ENCODE assay signal across 8 mouse cellular contexts in genomic region chr11:49712555-49713335, GRCm38 (mm10). TPM values are rescaled to one million over a fixed set of nuclear protein-coding genes. Genes with fewer than 3 reads are reported as not detected.
DNase-seq lines count a peak whose midpoint lies in the region; ATAC-seq lines count a peak whose summit lies in the region.

TSS of gene Cnot6 (minus strand) at chr11:49712723.

- no peaks in the 10 kb centered on the region for H3K27me3 ChIP-seq in hindbrain, embryonic 14.5 days (ENCODE audit: control insufficient read depth, insufficient read depth, low read length)

- H3K4me1 ChIP-seq in hindbrain, embryonic 14.5 days (replicated peaks; ENCODE audit: control insufficient read depth, insufficient read depth, low read length), result peaks cover 31% of the 10 kb centered on the region

- no peaks in the 10 kb centered on the region for H3K9me3 ChIP-seq in hindbrain, embryonic 14.5 days (ENCODE audit: control insufficient read depth, low read length)

- H3K4me2 ChIP-seq in hindbrain, embryonic 14.5 days (replicated peaks), result peak within 1 kb of the TSS; percentile 78

- H3K4me3 ChIP-seq in hindbrain, embryonic 14.5 days (replicated peaks; ENCODE audit: low read length), result peak within 1 kb of the TSS; percentile 100

- peak; percentile 98 for ATAC-seq in hindbrain, embryonic 14.5 days (ENCODE audit: low FRiP score)

- 3% methylated on average over 65 of the region's 65 CpGs for WGBS in hindbrain, embryonic 14.5 days

- H3K36me3 ChIP-seq in hindbrain, embryonic 14.5 days (replicated peaks; ENCODE audit: control insufficient read depth, insufficient read depth), result no peaks in the 10 kb centered on the region; the same call in 1 of the 2 replicates

- peak within 1 kb of the TSS; percentile 99 for H3K9ac ChIP-seq in hindbrain, embryonic 14.5 days

- peak; percentile 98 for DNase-seq in R1 (ENCODE audit: low read depth, low spot score)
- peak; percentile 99 for DNase-seq in cerebellum, postnatal 25 days
- peak; percentile 92 to 95 for DNase-seq in frontal cortex, postnatal 25 days (ENCODE audit: low spot score in 2 of 2)
- peak; percentile 98 for DNase-seq in hindbrain, embryonic 14.5 days (ENCODE audit: low spot score)
- DNase-seq in layer of hippocampus, postnatal 36 days, result peak; percentile 97 to 98
- DNase-seq in lung, postnatal 36 days, result peak; percentile 98
- peak; percentile 100 for DNase-seq in retina, postnatal 1 day
- peak; percentile 94 to 98 for DNase-seq in urinary bladder, adult 18-20 months (ENCODE audit: low spot score in 2 of 2)

- peak within 1 kb of the TSS; percentile 97 for H3K27ac ChIP-seq in hindbrain, embryonic 14.5 days

RNA-seq across cellular contexts. Expression of gene Cnot6, which starts in this region (rescaled TPM):
- polyA plus RNA-seq in hindbrain, embryonic 14.5 days (2014; fragmentation: Nextera tagmentation; extraction: Ambion mirVana), result 40.1 and 42.1 TPM in 2 replicates
- 10 to 100 TPM; 49.4 to 55.8 TPM for total RNA-seq in layer of hippocampus, postnatal 36 days (2021)

Comparison
In these comparisons a context has a peak if more than half of its experiments do, and no peak if none do; other contexts are left out.
1. Peak in every context shown above with its lines: DNase-seq, ATAC-seq, H3K4me3 ChIP-seq and H3K27ac ChIP-seq.